Mouse (Mus musculus): ENCODE results near the gene Zswim3.

The Zswim3 gene

DNA sequence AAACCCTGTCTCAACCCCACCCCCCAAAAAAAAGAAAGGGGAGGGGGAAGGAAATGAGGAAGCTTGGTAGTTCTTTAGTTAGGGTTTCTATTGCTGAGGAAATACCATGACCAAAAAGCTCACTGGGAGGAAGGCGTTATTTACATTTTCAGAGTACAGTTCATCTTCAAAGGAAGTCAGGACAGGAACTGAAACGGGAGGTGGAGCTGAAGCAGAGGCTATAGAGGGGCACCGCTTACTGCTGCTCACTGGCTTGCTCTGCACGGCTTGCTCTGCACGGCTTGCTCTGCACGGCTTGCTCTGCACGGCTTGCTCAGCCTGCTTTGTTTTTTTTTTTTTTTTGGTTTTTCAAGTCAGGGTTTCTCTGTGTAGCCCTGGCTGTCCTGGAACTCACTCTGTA is 63.6 kb downstream of the Zswim3 start:
- in situ Hi-C loops (cut with MboI; ENCODE audit: unreplicated experiment in 2 of 2) = no loop called here
